Mouse (Mus musculus): Measurements from ENCODE around the gene Parn.
"Not testable (repeated sequence)": the region's sequence is repeated elsewhere in the genome, so short reads cannot be mapped to it uniquely, and the experiment has no call there.

The Parn gene

DNA sequence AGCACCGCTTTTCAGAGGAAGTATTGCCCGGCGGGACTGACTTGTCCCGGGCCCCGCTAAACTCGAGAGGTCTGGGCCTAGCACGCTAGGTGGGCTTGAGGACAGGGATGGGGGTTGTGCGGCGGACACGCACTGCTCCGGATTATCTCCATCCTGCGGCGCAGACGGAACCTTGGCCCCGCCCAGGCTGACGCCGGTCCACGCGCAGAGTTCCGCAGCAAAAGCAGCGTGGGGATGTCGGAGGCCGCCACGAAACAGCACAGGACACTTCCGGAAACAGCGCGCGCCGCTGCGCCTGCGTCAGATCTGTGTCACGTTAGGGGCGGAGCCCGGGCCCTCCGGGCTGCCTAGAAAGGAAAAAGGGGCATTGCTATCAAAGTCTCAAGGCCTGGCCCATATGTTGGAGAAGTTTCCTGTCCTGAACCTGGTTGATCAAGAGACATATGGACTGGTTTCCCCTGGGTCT lies at the start of gene Parn:
Parn (minus strand) TSS at position 293 of the 466 bp plus-strand sequence.
- DNase-seq (ENCODE audit: low spot score) = peak; percentile 91

DNA sequence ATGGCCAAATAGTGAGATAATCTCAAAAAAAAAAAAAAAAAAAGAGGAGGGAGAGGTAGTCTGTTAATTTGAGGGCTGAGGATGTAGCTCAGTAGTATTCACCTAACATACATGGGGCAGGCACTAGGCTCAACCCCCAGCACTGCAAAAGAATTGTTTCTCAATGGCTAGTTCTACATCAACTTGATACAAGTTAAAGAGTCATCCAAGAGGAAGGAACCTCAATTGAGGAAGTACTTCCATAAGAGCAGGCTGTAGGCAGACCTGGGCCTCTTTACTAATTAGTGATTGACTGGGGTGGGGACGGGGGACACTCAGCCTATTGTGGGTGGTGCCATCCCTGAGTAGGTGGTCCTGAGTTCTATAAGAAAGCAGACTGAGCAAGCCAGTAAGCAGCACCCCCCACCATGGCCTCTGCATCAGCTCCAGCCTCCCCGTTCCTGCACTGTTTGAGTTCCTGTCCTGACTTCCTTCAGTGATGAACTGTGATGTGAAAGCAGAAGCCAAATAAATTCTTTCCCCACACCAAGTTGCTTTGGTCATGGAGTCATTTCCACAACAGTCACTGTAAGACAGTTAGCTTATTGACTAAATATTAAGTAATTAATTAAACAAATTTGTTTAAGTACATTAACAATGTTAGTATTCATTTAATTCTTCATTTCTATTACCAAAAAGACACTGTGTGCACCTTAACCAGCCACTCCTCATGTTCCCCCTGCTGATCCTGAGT lies 49.0 kb upstream of the Parn start:
- DNase-seq (ENCODE audit: low spot score) = no peak

DNA sequence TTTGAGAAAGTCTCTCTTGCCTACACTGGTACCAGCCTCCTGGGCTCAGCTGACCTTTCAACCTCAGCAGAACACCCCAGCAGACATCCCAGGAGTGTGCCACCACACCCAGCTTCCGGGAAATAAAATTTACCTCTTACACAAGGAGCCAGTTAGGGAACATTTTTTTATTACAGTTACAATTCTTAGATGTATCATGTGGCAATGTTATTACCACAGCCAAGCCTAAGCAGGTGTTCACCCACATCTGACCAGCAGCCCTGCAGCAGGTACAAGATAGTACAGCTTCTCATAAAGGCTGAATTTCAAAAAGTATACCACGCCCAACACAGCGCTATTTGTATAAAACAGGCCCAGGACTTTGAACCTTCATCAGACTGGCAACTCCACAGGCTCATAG lies 46.9 kb upstream of the Parn start:
- DNase-seq (ENCODE audit: low spot score) = no peak

DNA sequence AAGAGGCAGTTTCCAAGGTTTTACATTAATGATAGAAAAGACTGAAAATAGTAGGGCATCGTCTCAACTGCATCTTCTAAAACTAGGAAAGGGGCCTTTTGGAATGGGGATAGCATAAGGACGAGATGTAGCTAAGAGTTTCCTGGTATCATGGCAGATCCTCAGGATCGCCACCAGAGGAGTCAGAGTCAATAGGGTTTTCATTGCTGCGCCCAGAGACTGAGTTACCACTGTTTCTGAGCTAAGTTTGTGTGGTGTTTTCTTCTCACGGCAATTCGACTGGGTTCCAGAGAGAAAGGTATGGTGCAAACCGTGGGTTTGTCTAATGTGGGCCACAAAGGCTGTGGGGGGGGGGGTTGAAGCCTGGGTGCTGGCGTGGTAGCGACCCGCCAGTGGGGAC lies 36.7 kb upstream of the Parn start:
- no peak for DNase-seq (ENCODE audit: low spot score)

DNA sequence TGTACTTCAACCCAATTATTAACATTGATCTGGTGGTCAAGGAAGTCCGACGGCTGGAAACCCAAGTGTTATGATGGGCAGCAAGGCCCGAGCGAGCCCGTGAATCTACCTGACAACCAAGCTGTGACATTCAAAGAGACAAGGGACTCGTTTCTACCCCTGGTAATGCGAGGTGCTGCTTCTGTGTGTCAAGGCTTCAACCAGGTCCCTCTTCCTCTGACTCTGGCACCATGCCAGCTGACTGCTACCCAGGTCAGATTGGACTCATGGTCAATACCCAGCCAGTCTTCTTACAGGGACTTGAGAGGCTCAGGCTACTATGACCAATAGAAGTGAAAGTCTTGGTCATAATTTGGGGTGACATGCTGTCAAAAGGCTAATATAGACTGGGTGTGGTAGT lies 34.2 kb upstream of the Parn start:
- peak; percentile 10 for DNase-seq (ENCODE audit: low spot score)

DNA sequence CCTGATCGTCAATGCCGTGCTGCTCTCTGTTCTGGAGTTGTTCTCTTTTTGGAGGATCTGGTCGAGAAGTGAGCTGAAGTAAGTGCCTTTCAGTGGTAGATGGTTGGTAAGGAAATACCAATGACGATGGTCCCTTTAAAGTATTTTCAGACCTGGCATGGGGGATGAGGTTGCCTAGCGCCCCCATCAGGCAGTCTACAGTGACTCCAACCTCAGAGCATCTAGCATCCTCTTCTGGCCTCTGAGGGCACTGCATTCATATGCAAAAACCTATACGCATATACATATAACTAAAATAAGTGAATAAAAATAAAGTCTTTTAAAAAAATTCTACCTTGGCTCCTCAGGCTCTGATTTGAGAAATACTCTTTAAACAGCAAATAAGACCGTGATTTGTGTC lies 31.0 kb upstream of the Parn start:
- no peak for DNase-seq (ENCODE audit: low spot score)

DNA sequence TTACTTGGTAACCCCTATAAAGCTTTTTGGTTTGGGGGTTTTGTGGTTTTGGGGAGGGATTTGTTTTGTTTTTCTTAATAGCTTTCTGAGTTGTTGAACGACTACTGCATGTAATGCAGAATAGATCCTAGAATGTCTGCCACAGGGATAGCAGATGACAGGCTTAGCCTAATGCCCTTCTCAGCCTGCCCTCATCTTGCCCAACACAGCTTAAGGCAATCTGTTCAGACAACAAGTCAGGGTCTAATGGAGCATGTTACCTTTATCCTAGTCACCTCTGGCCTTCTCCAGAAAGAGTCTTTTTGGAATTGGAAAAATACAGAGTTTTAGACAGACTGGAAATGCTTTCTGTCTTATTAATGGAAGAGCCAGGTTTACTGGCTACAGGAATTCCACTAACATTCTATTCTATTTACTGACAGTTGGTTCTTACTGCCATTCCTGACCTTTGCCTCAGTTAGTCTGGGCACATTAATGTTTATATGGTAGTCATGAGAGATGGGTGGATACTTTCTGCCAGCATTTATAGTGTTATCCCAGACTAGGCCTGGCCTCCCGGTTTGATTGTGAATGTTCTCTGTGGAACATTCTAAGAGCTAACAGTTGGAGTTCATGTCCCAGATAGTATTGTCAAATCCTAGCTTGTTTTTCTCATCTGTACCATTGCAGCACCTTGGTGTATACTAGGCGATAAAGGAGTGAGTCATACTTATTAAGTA lies 10.8 kb upstream of the Parn start:
- DNase-seq (ENCODE audit: low spot score) = no peak

DNA sequence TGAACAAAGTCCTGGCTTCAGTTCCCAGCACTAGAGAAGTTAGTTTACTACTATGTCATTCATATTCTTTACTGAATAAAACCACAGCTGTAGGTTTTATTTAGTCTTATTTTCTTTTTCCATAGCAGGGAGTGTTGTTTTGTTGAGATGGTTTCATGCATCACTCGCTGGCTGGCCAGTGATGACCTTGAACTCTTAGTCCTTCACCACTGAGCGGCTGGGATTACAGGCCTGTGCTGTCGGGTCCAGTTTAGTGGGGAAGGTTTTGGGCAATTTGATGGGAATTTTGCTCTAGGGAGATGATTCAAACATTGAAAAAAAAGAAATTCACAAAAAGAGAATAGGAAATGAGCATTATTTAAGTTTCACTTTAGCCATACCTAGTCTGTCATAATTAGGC lies 6.5 kb upstream of the Parn start:
- DNase-seq (ENCODE audit: low spot score) = no peak

DNA sequence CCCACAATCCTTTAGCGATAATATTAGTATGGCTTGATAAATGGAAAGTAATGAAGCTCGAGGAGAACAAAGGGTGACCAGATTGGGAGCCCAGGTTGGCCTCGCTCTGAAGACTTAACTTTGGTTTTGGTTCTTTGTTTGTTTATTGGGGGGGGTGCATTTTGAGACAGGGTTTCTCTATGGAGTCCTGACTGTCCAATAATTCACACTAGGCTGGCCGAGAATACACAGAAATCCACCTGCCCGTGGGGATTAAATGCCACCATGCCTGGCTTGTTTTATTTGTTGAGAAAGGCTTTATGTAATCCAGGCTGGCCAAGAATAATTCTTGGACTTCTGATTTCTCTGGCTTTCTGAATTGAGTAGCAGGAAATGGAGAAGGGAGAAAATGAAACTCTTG lies 5.1 kb upstream of the Parn start:
- no peak for DNase-seq (ENCODE audit: low spot score)

DNA sequence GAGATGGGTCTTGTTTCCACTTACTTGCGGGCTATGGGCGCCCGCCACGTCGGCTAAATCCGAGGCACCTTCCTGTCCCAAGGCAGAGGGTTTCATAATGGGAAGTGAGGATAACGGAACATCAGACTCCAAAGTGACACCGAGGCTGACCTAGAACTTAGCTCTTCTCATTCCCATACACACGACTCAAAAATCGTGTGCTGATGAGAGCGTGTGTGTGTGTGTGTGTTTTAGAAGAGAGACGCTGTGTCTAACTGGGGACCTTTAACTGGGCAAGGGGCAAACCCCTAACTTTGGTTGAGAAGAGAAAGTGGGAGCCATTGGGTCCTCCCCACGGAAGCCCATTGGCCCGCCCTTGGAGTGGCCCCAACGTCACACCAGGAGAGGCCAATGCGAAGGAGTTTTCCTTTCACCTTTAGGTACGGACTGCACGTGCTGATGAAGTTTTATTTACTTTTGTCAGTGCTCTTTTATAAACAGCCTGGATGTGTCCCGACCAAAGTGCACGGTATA lies 4.5 kb upstream of the Parn start:
- DNase-seq (ENCODE audit: low spot score) = peak; percentile 54

DNA sequence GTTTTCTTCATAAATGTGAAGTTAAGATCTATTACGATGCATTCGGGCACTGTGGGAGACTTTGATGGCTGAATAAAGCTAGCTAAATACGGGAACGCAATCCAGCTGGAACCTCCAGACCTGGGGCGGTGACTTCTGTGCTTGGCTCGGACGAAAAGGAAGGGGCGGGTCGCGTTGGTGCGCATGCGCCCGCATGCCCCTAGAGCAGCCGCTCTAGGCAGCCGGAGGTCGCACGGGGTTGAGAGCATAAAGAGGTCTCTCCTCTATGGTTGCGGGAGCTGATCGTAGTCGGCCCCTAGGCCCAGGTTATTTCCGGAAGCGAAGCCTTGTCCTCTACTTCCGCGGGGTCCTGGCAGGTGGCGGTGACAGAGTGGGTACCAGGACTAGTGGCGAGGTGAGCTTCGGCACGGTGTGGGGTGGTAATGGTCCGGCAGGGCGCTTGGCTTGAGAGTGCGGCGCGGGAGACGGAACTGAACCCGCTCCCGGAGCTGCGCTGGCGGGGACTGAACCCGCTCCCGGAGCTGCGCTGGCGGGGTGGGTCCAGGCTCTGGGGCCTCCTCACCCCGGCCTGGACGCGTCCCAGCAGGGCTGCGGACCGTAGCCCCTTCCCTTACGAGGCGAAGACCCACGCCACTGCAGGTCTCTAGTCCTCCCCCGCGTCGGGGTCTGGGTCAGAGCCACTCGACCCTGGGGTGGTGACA lies 3.9 kb upstream of the Parn start, which contains the start of the genes Bfar and 3110001I22Rik:
Bfar (plus strand) TSS at position 174 of the 701 bp plus-strand sequence.
3110001I22Rik (plus strand) TSS at position 245 of the 701 bp plus-strand sequence.
- DNase-seq (ENCODE audit: low spot score) = peak; percentile 89

DNA sequence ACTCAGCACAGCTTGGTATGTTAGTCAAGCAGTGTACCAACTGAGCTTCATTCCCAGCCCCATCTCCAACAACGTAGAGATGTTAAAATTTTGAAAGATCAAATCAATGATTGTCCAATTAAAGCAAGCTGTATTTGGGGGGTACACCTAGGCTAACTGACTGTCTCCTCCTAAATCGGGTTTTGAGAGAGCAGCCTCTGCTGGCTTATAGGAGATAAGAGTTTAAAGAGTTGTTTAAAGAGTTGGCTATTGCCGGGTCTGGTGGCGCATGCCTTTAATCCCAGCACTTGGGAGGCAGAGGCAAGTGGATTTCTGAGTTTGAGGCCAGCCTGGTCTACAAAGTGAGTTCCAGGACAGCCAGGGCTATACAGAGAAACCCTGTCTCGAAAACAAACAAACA lies 2.9 kb upstream of the Parn start:
- DNase-seq (ENCODE audit: low spot score) = not testable (repeated sequence)

DNA sequence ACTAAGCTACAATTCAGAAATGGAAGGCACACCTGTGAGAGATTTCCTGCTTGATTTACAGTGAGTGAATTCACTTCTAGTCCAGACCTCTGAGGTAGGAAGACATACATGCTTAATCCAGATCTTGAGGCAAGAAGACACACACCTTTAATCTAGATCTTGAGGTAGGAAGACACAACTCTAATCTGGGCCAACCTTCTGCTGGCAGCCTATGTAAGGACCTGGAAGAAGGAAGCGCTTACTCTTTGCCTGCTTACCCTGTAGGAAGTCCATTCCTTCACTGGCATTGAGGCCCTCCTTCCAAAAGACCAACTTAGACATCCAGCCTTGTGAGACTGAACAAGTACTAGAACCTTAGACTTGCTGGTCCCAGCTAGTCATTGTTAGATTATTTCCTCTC lies 1.3 kb upstream of the Parn start:
- DNase-seq (ENCODE audit: low spot score) = no peak

DNA sequence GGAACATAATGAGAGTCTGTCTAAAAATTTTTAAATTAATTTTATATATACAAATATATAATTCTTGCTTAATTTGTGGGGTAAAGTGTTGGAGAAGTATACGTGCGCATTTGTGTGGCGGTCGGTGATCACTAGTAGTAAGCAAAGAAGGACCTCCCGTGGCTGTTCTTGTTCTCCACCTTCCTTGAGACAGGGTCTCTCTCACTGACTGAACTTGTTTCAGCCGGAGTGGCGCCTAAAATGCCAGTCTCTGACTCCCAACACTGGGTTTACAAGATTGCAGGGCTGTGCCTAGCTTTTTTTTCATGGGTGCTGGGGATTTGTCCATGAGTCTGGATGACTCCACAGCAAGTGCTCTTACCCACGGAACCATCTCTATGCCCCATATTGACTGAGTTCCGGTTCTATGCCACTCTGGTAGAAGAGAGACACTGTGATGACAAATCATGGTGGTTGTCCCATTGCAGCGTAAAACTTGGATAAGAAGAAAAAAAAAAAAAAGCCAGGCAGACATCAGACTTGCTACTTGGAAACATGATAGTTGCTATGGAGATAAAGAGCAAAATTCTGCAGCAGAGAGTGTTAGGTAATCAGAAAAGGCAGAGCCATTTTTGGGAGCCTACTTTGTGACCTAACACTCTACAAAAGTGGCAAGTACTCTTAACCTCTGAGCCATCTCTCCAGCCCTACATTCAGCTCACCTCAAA lies 585 bp upstream of the Parn start:
- DNase-seq (ENCODE audit: low spot score) = no peak

DNA sequence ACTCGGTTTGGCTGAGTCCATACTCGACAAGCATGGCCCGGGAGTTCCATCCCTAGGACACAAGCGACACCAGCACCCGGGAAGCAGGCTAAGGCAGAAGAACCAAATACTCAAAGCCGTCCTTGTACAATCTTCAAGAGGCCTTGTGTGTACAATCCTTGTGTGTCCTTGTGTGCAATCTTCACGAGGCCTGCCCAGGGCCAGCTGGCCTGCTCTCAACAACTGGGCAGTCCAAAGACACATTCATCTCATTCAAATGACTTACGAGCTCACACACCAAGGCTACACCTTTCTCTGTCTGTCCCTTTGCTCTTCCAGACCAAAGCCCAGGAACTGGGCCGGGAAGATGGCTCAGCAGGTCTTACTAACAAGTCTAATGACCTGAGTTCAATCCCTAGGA lies 7.2 kb downstream of the Parn start:
- DNase-seq (ENCODE audit: low spot score) = peak; percentile 33

DNA sequence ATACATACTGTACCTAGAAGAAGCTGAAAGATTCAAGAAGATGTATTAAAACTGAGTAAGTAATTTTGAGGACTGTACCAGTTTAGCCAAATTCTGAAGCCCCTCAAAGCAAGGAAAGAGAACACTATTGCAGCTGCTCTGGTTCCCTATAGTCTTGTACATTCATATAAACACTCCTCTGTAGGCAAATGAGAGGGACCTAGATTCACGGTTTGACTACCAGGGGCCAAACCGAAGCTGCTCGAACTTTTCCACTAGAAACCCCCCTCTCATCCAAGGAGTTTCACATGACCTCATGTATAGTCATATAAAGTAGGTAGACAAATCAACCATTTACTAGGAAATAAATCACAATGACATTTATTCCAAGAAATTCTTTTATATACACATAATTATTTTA lies 9.1 kb downstream of the Parn start:
- DNase-seq (ENCODE audit: low spot score) = no peak

DNA sequence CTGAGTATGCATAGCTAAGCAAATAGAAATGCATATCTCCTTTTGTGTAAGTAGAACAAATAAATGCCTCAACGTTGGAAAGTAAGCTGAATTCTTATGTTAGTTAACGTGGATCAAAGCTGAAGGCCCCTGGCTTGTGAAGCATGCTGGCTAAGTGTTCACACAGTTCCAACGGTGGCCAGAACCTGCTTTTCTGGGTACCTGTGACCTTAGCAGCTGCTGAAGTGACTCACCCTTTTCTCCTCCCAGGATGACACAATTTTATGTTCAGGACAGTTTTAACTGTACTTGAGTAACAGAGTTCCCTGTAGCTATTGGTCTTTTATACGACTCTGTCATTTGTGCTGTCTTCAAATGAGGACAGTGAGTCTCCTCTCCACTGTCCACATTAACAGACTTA lies 22.0 kb downstream of the Parn start:
- DNase-seq (ENCODE audit: low spot score) = no peak

DNA sequence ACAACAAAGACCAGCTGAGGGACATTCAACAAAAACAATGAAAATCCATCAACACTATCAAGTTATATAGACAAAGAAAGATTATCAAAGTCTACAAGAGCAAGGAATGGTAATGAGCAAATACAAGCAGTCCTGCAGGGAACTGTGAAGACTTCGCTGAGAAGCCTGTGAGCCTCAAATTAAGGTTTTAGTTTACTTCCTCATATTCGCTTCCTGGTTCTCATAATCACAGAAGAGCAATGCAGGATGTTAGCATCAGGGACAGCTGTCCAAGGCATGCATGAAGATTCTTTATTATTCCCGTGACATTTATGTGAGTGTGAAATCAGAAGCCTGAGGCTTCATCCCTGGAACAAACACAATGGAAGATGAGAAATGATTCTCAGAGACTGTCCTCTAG lies 23.5 kb downstream of the Parn start:
- no peak for DNase-seq (ENCODE audit: low spot score)

DNA sequence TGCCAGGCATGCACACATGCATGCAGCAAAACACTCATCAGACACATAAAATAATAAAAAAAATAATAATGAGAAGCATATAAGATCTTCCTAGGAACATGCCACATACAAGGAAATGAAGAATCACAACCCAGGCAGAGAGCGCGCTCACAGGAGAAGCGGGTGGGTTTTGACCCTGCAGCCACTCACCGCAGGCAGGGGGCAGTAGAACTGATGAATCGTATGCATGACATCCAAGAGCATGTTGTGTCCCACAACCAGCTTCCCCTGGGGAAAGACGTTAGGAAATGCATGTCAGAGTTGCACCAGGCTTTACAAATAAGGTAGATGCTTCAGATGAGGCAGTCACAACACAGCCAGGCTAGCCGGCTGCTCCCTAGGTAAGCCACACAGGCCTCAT lies 27.9 kb downstream of the Parn start:
- peak; percentile 9 for DNase-seq (ENCODE audit: low spot score)

DNA sequence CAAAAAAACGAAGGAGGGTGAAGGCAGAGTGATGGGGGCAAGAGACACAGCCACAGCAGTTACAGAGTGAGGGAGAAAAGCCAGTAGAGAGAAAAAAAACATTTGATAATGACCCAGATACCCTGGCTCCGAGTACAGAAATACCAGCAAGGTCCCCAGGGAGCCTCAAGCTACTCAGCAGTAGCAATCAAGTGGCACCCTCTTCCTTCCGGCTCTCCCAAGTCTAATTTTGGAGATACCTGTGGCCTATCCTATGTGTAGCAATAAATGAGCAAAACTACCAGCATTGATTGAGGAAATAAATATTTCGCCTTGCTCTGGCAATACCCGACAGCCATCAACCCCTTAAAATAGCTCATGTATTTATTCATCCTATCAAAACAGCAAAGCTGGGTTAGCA lies 28.5 kb downstream of the Parn start:
- DNase-seq (ENCODE audit: low spot score) = no peak

DNA sequence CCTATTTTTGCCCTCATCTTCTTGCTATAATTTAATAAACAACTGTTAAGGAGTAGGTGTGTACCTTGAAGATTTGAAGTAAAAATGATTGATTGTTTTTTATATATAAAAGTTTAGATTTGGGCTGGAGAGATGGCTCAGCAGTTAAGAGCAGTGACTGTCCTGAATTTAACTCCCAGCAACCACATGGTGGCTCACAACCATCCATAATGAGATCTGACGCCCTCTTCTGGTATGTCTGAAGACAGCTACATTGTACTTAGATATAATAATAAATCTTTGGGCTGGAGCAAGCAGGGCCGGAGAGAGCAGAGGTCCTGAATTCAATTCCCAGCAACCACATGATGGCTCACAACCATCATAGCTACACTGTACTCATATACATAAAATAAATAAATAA lies 29.8 kb downstream of the Parn start:
- DNase-seq (ENCODE audit: low spot score) = not testable (repeated sequence)

DNA sequence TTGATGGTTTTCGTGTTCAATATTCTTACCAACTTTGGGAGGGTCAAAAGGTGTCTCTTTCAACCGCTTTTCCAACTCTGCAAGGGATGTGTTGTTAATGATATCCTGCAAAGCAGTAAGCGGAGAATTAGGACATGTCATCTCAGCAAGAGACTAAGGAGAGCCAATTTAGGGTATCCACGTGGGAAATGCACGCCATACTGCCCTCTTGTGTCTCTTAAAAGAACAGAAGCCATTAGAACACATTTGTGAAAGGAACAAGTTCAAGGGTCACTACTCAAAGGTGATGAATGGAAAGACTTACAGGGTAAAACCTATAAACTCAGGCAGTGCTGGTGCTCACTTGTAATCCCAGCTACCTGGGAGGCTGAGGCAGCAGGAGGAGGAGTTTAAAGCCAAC lies 39.6 kb downstream of the Parn start:
- no peak for DNase-seq (ENCODE audit: low spot score)

Measured in ovary, postnatal 36 days (tissue).